Mouse (Mus musculus) urinary bladder, postnatal 10 days (tissue): ENCODE data around the gene Abcg1.

Source experiments
- DNase-seq: peaks from one replicate; pipeline ENCODE4 v3.0.0; 2022; ENCODE audit warnings: low spot score

Gene Abcg1

DNA sequence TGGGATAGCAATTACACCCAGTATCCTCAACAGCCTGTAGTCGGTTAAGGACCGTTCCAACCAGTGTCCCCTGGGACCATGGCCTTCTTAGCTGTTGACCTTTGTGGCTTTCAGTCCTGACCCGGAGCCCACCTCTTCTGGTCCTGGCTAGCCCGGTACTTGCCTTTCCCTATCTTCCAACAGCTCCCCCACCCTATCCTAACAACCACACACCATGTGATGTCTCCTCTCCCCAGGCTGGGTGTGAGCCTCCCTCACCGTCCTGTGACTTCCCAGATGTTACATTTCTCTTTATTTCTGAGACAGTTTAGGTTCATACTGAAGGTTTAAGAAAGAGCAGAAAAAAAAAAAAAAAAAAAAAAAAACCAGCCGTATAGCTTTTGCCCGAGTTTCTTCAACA is 17.1 kb upstream of the Abcg1 start:
- DNase-seq: no peak

DNA sequence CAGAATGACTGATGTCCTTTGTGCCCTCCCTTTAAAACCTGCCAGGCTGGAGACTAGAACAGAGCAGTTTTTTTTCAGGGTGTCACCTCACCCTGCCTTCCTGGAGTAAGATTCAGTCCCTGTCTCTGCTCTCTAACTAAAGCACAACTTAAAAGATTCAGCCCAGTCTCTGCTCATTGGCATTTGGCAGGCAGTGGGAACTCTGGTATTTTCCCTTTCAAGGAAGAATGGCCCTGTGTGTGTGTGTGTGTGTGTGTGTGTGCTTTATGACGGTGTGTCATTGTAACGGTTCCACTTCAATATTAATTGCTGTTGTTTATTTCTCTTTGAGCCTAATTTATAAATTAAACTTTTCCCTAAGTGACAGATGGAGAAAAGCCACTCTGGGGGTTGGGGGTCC is 14.7 kb upstream of the Abcg1 start:
- no peak for DNase-seq

DNA sequence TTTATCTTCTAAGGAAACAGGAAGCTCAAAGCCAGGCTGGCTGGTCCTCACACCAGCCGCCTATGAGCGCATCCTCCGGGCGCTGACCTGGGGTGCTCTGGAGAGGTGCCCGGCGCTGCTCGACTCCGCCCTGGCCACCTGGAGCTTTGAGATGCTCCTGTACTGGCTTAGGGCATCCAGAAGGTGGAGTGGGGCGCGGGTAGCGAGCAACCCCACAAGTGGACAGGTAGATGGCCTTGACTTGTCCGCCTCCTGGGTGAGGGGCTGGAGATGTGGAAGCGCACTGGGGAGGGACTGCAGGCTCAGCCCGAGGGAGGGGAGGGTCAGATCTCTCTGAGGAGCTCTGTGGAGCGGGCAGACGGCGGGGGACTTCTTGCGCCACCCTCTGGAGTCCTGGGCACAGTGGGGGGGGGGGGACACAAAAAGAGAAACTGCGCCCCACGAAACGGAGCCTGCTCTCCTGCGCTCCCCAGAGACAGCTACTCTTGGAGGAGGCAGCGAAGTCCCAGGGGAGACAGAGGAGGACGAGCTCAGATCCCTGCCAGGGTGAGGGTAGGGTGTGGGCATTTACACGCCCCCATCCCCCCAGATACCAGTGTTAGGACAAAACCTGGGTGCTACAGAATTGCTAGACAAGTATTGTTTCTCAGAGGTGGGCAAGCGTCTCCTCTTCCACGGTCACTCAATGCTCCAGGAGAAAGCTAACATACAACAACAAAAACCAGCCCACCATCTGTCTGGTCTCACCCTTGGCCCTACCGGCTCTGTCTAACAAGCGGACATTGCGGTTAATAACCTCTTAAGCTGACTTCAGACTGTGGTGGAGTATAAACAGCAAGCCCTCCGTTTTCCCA is 643 bp downstream of the Abcg1 start:
- DNase-seq: no peak

DNA sequence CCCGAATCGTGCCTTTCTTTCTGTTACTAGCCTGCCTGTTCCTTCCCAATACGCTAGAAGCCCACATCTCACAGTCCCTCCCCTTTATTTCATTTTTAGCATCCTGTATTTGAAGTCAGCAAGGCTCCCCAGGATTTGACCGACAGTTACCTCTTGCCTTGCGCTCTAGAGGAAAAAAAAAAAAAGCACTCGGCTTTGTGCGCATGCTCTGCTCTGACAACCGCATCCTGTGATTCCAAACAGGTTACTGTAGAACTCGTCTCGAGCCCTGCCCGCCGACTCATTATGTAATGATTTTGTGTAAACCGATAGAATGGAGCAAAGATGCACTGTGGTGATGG is 1.2 kb downstream of the Abcg1 start:
- DNase-seq: no peak

DNA sequence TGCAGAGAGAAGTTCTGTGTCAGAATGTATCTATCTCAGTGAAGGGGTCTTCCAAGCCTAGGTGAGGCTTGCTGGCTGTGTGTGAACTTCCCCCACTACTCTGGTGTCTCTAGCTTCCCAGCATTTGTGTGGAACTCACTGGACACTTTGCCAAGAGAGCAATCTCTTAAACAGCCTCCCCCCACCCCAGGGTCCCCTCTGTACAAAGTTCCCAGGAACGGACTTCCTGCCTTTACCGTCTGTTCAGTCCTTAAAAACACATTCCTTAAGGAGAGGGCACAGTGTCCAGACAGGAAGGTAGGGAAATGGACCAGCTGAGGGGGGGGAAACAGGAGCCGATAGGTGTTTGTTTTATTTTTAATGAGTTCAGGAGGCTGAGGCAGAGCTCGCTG is 2.7 kb downstream of the Abcg1 start:
- no peak for DNase-seq

DNA sequence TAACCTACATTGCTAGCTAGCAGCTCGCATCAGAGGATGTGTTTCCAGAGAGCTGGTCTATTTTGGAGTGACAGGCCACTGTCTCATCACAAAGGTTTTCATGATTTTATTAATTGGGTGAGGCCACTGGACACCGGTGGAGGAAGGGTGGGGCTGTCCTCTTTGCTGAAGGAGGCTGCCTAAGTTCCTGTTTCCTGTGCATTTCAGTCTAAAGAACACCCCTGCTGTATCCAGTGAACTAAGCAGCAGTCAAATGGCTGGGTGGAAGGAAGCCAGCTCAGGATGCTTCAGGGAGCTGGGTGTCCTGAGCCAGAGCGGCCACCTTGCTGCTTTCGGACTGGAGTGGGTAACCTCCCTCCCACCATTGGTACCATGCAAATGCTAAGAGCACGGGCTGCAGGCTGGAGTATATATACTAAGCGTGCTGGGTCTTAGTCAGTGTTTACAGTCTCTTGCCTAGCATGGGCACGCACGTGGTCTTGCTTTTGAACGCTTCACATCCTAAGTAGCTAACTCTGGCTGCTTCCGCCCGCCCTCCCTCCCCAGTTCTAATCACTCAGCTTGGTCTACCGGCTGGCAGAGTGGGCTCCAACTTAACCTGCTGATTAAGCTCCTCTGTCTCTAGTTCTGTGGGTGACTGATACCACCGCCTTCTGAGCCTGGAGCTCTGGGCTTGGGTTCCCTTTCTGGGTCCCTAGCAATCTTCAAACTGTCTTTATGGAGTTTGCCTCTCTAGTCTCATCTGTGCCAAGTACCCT is 3.3 kb downstream of the Abcg1 start:
- DNase-seq: no peak

DNA sequence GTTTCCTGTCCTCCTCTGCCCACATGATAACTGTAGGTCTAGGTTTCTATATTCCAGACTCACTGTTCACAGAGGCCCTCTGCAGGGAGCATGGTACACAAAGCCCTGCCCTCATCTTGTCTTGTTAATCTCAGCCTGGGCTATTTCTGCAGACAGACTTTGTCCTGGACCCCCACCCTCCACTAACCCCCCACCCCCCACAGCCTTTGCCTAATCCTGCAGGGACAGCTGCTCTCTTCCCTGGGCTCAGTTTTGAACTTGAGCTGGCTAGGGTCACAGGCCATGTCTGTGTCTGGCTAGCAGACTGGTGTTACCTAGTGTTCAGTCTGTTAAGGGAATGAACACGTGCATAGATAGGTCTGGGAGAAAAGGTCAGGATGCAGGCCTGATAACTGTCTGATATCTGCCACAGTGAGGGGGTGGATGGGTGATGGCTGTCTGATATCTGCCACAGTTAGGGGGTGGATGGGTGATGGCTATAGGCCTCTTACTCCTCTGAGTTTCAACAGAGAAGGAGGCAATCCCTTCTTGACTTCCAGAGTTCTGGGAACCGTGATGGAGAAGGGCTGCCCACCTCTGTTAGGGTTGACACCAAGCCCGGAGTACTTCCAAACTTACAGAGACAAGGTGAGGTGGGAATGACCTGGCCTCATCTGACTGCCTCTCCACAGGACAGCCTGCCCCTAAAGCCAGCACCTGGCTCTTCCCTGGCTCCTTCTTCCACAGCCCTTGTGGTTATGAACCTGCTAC is 4.0 kb downstream of the Abcg1 start:
- no peak for DNase-seq

DNA sequence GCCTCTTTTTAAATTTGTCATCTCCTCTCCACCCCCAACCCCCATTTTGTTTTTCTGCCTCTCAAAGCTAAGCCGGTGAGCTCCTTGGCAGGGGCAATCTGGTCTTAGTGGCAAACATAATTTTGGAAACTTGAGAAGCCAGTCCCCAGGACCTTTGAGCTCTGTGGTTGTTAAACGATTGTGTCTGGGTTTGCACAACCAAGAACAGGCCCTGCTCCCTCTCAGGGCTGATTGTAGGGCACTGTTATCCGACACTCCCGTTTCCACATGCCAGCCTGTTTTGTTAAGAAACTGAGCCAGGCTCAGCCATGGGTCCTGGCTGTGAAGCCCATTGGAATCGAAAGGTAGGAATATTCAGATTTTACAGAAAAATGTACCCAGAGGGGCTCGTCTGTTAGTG is 8.6 kb downstream of the Abcg1 start:
- DNase-seq: no peak

DNA sequence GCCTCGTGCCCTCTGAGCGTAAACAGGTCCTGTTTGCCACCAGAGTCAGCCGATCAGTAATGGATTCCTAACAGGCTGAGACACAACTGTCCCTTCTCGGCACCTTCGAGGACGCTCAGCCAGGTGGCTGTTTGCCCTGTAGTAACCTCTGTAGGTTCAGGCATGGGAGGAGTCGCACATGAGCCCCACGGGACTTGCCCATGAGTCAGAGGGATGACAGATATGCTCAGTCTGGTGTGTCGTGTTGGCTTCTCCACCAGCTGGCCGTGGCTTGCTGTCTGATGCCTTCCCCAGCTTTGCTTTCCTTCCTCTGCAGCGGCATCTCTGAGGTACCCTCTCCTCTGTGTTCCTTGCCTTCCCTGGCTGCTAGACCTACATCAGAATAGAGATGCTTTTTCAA is 9.6 kb downstream of the Abcg1 start:
- DNase-seq: no peak

DNA sequence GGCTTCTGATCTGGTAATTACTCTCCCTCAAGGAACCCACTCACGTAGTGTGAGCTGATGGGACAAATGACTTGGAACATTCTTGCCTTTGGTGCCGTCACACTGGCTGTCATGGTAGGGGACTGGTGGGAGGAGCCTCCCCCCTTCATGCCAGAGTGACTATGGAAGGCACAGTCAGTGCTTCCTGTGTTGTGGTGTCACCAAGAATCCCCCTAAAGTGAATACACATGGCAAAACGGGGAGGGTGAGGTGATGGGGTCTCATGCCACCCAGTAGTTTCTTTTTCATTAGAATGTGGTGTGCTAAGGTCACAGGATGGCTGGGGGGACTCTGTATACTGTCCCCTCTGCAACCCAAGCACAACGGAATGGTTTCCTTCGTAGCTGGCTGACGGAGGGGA is 11.6 kb downstream of the Abcg1 start:
- DNase-seq: no peak

DNA sequence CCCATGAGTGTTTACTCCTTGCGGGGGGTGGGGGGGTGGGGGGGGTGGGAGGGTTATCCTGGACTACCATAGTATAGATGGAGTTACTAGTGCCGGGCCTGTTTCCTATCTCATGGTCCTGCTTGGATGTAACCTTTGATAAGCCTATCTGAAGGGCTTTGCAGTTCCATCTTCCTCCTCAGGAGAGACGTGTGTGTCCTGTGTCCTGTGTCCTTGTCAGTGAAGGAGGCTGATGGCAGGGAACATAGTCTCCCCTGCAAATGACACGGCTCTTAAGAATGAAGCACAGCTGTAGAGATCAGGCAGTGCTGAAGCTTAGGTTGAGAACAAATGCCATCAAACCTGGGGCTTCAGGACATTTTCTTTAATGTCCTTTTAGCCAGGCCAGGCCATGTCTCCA is 12.4 kb downstream of the Abcg1 start:
- no peak for DNase-seq

DNA sequence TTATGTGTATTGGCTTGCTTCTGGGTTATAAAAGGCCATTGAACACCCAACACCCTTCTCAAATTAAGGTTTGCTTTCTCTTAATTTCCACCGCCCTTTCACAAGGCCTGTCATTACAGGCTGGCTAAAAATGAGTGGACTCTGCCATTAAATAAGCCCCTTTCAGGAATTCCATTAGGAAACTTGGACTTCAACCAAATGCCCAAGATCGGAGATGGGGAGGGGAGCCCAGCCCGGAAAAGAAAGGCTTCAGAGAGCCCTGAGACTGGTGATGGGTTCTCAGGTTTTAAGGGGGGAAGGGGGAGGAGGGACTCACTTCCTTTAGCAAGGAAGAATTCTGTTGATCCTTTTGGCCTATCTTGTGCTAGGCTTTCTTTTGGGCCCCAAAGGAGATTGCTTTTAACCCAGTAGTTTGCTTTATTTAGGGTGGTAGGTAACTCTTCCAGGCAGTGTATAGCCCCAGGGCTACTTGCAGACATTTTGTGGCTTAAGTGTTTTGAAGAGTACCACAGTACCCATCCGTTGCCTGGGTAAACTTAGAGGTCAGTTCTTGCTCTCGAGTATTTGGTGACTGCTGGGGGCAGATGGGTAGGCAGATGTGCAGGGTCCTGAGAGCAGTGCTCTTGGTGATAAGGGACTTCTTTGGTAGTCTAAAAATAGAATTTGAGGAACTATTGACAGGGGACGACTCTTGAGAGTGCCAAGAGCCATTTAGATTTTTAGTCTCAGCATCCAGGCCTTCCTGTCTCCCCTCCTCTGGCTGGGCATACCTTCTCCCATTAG is 13.1 kb downstream of the Abcg1 start:
- no peak for DNase-seq

DNA sequence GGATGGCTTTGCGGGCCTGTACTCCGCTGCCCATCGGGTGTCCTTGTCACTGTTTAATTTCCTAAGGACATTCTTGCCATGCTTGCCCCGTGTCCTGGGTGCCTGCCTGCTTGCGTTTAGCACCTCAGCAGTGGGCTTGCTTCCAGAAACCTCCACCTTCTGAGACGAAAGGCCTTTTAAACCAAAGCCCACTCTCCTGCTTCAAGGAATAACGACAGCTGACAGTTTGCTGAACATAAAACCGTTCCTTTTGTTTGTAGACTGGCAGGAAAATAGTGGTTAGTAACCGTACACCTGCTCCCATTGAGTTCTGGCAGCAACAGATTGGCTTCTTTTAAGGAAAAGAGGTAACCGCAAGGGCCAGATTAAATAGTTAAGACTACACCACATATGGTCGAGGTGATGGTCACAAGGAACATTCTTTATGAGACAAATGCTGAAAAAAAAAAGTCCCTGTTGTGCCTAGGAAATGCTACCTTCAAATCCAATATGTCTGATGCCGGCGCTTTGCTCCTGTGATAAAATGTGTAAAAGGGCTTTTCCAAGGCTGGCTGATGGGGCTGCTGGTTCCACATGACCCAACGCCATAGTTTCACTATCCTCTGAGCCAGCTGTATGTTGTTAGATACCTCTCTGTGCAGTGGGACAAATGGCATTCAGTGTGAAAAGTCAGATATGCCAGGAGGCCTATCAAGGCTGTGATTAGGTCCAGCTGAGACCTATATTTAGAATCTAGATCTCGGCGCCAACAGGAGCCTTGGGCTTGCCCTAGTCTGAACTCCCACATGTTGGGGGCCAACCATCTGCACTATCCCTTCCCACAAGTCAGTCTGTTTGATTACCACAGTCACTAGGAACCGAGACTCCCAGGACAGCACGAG is 14.2 kb downstream of the Abcg1 start:
- no peak for DNase-seq

DNA sequence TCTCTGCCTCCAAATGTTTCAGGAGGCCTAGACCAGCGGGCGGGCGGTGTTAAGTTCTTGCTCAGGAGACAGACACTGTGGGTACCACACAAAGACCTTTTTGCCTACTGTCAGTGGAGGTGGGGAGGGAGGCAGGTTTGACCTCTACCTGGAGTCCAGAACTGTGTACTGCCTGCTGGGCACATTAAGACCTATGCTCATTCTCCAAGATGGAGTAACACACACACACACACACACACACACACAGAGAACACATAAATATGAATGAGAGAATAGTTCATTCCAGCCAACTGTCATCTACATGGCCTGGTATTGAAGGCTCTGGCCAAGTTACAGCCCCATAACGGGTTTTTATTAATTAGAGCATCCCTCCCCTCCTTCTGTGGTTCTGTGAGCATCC is 15.4 kb downstream of the Abcg1 start:
- no peak for DNase-seq

DNA sequence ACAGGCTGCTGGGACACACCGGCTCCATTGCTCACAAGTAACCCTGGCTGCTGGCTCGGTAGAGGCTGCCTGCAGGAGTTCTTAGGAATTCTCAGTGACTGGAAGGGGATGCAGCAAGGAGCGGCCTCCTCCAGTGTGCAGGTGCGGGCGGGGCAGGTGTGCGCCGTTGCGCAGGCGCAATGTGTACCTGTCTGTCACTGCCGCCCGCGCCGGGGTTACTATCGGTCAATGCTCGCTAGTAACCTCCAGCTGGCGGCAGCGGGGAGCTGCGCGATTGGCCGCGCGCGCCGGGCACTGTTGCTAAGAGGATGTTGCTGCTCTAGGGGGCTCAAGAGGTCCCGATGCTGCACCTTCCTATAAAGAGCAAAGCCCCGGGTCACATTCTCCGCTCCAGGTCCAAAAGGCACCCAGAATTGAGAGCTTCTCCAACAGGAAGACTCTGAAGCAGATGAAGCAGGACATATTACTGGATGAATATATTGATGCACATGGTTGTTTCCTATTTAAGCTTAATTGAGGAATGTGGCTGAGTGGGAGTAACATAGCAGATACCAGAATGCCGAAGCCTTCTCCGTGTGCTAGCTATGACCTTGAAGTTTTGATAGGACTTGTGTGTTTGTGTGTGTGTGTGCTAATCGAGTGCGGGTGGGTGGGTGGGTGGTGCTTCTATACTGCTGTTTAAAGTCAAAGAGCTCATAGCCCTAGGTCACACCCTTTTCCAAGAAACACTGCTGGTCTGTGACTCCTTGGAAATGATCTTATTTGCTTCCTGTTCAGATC is 16.0 kb downstream of the Abcg1 start:
- no peak for DNase-seq

DNA sequence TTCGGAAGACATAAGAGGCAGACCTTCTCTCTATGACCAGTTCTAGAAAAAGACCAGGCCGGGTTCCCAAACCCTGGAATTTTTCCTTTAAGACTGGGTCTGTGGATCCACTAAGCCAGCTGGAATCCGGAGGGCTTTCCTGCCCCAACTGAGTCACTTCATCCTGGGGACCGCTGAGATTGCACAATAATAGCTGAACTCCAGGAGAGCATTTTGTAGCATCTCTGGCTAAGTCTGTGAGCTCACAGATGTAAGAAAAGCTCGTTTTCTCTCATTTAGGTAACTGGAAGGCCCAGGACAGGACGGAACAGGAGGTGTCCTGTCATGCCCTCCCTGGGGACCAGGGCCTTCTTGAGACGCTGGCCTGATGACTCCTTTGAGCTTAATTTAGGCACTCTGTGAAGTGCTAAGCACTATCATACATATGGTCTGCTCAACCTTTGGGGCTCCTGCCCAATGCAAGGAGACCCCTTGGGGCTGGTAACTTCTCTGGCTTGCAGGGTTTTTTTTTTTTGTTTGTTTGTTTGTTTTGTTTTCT is 16.6 kb downstream of the Abcg1 start:
- DNase-seq: no peak

DNA sequence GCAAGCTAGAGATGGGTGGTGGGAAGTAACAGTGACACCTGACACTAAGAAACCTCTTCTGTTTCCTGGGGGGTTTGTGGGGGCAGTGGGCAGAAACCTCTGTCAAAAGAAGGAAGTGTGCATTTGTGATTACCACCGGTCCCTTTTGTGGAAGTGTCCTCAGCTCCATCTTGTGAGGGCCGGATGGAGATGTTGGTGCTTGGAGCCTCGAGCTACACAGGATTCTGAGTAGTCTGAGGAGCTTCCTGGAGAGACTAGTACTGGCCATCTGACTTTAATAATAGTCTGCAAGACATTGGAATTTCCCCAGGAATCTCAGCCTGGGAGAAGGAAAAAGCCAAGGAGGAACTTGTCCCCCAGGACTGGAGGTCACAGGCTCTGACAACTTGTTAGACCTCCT is 17.2 kb downstream of the Abcg1 start:
- DNase-seq: no peak

DNA sequence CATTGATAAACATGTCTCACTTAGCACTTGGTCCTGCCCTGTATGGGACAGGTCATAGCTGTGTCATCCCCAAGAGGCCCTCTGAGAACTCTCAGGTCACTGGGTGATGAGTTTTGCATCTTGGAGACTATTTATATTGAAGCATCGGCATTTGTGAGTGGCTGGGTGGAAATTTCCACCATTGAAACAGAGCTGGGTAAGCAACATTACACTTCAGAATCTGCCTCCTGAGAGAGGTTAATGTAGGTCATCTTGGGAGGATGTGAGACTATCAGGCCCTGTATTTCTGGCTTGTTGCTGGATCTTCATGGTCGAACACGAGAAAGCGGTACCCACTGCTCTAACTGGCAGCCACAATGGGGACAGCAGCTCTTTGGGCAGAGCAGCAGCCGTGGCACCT is 18.0 kb downstream of the Abcg1 start:
- no peak for DNase-seq

DNA sequence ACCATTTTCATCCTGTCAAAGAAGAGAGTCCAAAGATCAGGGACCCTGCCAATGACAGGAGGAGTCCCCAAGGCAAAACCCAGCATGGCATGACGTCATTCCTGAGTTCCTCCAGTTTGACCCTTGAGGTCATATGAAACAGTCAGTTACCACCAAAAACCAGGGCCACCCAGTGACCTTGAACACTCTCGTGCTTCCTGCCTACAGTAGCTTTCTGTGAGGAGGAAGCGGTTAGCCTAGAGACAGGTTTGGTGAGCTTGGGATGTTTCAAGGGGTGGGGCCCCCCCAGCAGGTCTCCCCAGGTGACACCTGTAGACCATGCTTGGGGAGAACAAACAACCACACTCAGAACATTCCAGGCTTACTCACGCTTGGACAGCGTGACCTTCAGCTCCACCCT is 20.1 kb downstream of the Abcg1 start:
- no peak for DNase-seq

DNA sequence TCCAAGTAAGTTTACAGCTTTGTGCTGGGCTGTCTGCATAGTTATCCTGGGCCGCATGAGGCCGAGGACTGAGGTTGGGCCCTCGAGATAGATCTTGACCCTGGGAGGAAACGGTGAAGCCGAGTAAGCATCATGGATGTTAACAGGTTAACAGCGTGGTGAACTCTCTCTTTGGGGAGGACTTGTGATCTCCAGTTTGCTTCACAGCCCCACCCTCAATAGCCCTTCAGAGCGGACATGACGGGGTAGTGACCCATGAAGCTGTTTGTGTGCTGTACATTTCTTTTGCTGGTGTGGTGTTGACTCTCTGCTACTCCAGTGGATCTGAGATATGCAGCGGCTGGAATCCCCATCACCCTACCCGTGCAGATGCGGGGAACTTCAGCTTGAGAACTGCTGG is 21.1 kb downstream of the Abcg1 start:
- no peak for DNase-seq
